13 mouse cellular contexts compared by ENCODE assay signal in genomic region chr12:12359923-12360322, GRCm38 (mm10).
"Had no signal": no experiment of that assay in that cellular context is flagged by ENCODE, and none has a peak within 500 bp of the region (broad histone marks: within the 10 kb centered on the region; RNA-seq: fewer than 3 reads in every experiment).

No protein-coding gene starts in this region.

- DNase-seq: liver, postnatal 0 days; lung, adult 2 months; lung, postnatal 14 days; lung, postnatal 36 days; right cerebral cortex, postnatal 25 days; right cerebral cortex, postnatal 4 days; spleen, adult 18-20 months; thymus, adult 18-20 months; thymus, postnatal 14 days; thymus, postnatal 36 days had no signal

- ATAC-seq: liver, postnatal 0 days; lung, postnatal 0 days; midbrain, embryonic 13.5 days; midbrain, embryonic 15.5 days had no signal
